Mouse (Mus musculus) testis, adult 2 months (tissue): Measurements from ENCODE around the gene Zfp174.

ENCODE experiments used
- CTCF ChIP-seq: fragments of 200-500 bp; IDR thresholded peaks from 2 replicates; pipeline ENCODE4 v1.5.1; 2012; ENCODE audit warnings: low read depth, mild to moderate bottlenecking, inconsistent platforms, low read length, moderate library complexity; ENCODE audit not compliant: control insufficient read depth, insufficient read depth, insufficient replicate concordance
- POLR2A ChIP-seq: fragments of 200-500 bp; IDR thresholded peaks from 2 replicates; pipeline ENCODE4 v1.6.1; 2012; ENCODE audit warnings: low read depth, mild to moderate bottlenecking, inconsistent platforms, low read length, moderate library complexity; ENCODE audit not compliant: control insufficient read depth

DNA sequence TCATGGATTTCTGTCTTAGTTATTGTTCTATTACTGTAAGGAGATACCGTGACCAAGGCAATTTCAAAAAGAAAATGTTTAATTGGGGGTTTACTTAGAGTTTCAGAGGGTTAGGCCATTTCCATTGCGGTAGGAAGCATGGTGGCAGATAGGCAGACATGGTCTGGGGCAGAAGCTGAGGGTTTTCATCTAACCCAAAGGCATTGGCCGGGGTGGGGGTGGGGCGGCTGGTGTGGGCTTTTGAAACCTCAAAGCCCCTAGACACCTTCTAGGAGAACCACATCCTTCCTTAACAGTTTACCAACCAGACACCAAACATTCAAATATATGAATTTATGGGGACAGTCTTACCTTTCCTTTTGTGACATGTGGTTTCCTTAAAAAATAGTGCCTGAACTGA is 12.2 kb downstream of the Zfp174 start:
- TF ChIP-seq CTCF (no peak), POLR2A (no peak)
